Mouse (Mus musculus) embryonic fibroblast, embryonic 13.5 days (primary cell): ENCODE measurements around the gene Fras1.

Experiments
- CTCF ChIP-seq: IDR thresholded peaks from 2 replicates; pipeline ENCODE4 v1.5.1; 2011; ENCODE audit warnings: mild to moderate bottlenecking, control low read depth, low read length, moderate library complexity, borderline replicate concordance; ENCODE audit not compliant: insufficient read depth
- POLR2A ChIP-seq: IDR thresholded peaks from 2 replicates; pipeline ENCODE4 v1.6.1; 2011; ENCODE audit warnings: low read depth, mild to moderate bottlenecking, control low read depth, low read length, moderate library complexity

DNA sequence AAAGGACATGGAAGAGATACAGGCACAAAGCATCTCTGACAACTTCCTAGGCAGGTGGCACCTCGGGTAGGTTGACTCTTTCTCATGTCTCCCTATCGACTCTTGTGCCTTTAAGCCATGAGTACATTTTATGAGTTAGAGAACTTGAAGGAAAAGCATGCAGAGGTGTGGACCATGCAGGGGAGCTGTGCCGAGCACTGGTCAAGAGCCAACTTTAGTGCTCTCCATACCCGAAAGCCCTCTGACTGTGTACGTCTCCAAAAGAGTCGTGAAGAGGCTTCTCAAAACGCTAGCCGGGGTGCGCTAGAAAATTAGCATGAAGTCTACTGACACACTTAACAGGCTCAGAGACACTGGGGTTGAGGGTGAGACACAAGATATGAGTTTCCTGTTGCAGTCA is 425.4 kb downstream of the Fras1 start:
- TF ChIP-seq CTCF, result no peak
- TF ChIP-seq POLR2A, result no peak
